Mouse (Mus musculus) WW6 (cell line): ENCODE results near the gene Sec62.
"Not testable (repeated sequence)": the region's sequence is repeated elsewhere in the genome, so short reads cannot be mapped to it uniquely, and the experiment has no call there.

Source experiments
- DNase-seq: peaks from one replicate; pipeline ENCODE4 v3.0.0-alpha.2; 2013; ENCODE audit warnings: low read depth, low spot score

The Sec62 gene

DNA sequence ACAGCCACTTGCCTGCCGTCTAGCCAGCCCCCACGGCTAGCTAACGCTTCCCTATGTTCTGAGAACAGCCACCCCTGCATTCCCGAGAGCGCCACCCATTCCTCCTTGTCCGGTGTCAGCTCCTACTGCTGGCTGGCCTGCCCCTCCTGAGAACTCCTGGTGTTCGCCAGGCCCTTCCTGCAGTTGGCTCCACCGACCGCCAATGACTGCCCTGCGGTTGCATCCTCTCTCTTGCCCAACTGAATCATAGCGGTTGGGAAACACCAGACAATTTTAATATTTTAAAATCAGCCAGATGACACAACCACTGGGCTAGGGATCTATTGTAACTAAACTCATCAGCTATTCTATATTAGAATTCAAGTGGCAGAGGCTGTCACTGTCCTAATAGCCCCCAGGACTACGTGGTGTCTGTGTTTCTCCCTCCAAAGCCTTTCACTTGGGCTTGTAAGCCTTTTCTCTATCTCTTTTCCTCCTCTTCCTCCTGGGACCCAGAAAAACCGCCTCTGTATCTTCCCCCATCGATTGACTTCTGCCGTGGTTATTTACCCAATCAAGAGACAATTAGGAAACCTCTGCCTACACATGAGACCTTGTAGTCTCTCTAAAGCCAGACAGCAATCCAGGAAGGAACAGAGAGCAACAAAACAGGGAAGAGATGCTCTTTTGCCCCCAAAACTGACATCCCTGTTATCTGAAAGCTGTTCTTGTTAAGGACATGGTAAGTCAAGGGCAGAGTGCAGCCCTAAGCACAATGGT lies 39.4 kb downstream of the Sec62 start:
- no peak for DNase-seq

DNA sequence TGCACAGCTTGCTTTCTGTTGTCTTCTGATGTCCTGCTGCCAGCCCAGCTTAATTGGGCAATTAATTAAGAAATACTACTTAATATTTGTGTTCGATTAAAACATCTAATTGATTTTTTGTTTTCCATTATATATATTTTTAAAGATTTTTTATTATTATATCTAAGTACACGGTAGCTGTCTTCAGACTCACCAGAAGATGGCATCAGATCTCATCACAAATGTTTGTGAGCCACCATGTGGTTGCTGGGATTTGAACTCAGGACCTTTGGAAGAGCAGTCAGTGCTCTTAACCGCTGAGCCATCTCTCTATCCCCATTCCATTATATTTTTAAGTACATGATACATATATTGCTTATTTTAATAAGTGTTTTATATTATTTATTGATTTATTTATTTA lies 40.6 kb downstream of the Sec62 start:
- no peak for DNase-seq

DNA sequence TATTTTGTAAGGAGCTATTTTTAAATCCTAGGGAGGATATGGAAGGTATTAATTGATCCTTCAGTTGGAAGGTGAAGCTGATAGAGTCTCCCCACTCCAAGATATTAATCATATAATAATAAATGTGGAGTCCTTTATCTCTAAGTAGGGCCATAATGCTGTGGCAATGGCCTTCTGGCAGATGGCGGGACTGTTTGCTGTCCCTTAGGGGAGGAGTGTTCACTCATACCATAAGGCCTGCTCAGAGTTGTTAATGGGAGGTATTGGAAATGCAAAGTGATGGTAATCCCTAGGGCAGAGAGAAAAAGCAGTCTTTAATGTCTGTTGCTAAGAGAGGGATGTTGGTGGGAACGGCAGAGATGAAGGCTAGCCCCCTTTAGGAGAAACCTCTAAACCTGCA lies 53.1 kb downstream of the Sec62 start:
- DNase-seq, result no peak

DNA sequence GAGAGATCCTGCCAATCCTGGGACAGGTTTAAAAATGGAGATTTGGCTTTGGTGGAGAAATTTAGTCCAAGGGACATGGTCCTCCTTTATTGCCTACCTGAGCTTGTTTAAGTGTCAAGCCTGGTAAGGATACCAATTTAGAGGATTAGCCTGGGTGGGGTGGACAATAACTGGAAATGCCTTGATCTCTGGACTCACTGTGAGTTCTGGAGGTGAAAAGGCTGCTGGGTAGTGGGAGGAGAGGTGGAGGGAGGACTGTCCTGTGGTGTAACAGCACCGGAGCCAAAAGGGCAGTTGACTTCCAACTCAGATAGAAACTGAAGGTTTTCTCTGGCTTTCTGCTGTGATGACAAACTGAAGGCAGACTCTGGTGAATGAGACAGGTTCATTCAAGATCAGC lies 54.7 kb downstream of the Sec62 start:
- no peak for DNase-seq

DNA sequence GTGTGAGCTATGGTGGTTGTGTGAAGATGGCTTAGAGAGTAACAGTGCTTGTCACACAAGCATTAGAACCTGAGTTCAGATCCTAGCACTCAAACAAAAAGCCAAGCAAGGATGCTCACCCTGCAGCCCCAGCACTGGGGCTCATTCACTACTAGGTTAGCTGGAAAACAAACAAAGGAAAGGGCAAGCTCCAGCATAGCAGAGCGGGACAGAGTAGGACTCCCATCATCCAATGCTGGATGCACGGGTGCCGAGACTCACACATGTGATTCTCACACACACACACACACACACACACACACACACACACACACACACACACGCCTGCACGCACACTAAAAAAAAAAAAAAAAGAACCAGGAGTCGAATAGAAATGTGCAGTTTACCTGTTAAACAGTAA lies 58.7 kb downstream of the Sec62 start:
- no peak for DNase-seq

DNA sequence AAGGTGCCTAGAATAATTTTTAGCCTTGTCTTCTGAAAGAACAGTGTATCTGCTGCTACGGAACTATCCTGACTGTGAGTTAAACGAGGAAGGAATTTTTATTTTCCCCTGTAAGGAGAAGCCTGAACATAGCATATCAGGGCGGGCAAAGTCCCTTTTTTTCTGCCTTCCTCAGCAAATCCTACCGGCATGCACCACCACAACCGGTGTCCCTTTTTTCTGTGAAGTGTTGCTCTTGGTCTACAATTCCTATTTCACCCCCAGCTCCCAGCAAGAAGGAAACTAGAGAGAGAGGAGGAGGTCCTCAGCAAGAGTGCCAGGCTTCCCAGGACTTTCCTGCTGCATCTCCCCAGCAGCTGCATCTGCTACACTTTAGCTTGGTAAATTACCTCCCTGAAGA lies 60.9 kb downstream of the Sec62 start:
- no peak for DNase-seq

DNA sequence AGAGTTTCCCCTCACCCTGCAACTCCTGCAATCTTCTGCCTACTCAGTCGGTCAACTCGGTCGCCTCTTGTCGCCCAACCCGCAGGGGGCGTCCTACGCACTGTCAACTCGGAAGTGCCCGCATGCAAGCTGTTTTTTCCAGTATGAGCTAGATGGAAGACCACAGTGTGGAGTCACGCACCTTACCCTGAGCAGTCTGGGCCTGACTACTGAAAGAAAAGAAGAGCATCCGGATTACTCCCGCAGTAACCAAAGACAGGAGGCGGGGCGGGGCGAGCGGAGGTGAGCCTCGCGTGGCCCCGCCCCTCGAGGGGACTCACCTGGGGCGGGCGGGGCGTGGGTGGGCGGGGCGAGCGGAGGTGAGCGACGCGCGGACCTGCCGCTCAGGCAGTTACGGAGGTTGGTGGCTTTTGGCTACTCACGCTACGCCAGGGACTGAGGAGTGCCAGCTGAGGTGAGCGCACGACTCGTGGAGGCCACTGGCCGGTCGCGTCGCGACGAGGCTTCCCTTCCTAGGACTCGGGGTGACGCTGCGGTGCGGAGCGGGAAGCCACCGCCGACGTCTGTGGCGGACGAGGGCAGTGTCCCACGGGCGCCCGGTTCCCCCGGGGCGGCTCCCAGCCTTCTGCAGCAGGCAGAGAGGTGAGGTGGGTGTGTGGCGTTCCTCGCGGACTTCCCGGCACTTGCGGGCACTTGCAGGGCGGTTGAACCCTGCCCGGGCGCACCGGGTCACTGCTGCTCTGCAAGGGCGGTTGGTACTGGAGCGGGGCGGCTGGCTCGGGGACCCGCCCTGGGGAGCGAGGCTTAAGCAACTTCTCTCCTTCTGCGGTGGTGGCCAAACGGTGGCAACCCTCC lies 63.2 kb downstream of the Sec62 start, which contains the start of gene Gpr160:
TSS of gene Gpr160 (plus strand) at position 347 of the 855 bp plus-strand sequence.
- peak; percentile 73 for DNase-seq

DNA sequence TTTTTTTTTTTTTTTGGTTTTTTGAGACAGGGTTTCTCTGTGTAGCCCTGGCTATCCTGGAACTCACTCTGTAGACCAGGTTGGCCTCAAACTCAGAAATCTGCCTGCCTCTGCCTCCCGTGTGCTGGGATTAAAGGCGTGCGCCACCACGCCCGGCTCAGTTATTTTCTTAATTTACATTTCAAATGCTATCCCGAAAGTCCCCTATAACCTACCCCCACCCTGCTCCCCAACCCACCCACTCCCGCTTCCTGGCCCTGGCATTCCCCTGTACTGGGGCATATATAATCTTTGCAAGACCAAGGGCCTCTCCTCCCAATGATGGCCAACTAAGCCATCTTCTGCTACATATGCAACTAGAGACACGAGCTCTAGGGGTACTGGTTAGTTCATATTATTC lies 66.9 kb downstream of the Sec62 start:
- DNase-seq, result not testable (repeated sequence)

DNA sequence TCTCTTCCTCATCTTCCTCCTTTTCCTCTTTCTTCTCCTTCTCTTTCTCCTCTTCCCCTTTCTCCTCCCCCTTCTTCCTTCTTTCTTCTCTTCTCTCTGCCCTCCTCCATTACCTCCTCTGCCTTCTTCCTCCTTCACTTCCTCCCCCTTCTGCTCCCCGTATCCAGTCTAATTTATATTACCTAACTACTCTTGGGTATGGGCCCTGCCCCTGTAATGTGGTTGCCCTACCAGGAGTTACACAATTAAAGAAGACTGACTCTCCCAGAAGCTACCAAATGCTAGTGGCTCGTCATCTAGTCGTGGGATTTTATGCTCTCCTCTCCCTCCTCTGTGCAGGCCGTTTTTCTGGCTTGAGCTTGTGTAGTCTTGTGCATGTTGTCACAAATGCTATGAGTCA lies 68.0 kb downstream of the Sec62 start:
- DNase-seq, result no peak

DNA sequence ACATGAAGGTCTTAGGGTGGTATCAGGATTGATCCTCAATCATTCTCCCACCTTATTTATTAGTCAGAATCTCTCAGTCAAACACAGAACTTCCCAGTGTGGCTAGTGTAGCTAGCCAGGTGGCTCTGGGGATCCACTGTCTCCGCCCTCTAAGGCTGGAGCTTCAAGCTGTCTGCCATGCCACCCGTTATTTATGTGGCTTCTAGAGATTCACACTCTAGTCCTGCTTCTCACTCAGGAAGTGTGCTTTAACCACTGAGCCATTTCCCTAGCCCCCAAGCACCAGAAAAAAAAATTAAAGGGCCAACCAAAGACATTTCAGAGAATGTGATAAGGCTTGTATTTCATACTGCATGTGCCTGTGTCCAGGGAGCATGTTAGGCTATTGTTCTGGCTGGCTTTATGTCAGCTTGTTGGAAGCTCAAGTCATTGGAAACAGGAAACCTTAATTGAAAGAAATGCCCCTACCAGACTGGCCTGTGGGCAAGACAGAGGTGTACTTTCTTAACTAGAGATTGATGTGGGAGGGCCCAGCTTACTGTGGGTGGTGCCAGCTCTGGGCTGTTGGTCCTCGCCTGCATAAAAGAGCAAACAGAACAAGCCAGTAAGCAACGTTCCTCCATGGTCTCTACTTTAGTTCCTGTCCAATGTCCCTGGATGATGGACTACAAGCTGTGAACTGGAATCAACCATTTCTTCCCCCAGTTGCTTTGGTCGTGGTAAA lies 71.2 kb downstream of the Sec62 start:
- no peak for DNase-seq

DNA sequence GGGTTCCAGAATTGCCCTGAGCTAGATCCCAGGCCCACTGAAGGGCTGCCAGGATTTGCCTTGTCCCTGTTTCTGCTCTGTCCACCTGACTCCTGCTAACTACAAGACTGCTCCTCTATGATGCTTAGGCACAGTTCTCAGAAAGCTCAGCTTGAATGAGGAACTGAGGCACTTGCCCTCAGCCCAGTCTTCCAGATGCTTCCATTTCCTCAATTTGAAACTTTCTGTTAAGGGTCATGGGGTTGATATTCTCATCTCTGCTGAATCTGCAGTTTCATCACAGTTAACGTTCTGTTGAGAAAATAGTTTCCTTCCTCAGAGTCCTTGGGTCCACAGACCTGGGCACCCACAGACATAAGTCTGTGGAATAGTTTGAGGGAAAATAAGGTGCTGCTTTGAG lies 72.0 kb downstream of the Sec62 start:
- DNase-seq, result no peak

DNA sequence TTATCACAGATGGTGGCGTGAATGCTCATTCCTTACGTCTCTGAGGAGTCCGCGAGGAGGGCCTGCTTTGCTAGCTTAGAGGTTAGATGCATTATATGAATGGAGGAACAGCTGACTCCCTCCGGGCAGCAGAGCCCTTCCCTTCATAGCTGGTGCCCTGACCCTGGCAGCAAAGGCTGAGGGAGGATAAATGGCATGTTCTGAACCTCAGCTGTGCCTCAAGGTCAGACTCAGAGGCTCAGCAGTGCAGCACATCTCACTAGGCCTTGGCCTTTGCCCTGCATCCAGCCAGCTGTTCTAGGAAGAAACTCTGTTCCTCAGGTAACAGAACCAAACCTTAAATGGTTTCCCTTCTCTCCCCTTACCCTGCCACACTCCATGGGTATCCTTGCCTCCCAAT lies 75.5 kb downstream of the Sec62 start:
- no peak for DNase-seq

DNA sequence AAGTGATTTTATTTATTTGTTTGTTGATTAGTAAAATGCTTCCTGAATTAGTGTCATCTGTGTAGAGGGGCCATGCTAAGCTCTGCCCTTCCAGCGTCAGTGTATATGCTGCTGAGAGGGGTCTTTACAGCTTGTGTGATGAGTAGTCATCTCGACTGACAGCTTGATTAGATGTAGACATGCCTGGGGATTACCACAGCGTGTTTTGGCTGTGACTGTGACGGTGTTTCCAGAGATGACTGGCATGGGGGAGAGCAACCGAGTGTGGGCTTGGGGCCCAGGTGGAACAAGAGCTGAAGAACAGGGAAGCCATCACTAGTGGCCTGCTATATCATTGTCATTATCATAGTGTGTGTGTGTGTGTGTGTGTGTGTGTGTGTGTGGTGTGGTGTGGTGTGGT lies 76.0 kb downstream of the Sec62 start:
- DNase-seq, result no peak

DNA sequence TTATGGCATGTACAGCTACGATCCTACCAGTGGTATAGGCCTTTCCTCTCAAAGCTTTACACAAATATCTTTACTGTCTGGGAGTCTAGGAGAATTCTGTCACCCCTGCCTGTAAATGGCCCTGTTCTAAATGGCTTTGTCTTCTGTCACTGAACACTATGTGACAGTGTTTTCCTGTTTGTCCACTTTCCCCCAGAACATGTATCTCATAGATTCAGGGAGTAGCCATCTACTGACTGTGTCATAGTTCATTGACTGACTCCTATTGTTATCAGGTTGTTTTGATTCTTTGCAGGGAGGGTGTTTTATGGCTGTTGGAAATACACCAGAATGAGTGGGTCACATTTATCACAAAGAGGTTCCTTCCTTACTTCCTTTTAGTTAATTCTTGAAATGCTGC lies 77.3 kb downstream of the Sec62 start:
- no peak for DNase-seq
